Mouse (Mus musculus) brown adipose tissue, adult 24 weeks (tissue): ENCODE results near the gene Sdk1. TPM values are rescaled to one million over a fixed set of nuclear protein-coding genes. Genes with fewer than 3 reads are reported as not detected.

Experiments
- H3K27ac ChIP-seq: fragments of 200-500 bp; replicated peaks from 2 replicates; pipeline ENCODE4 v1.5.1; 2012; ENCODE audit warnings: low read depth, mild to moderate bottlenecking, low read length
- H3K4me1 ChIP-seq: fragments of 200-500 bp; 2 replicates; pipeline ENCODE4 v1.6.1; 2012; ENCODE audit warnings: low read length, mixed read lengths; ENCODE audit not compliant: control insufficient read depth, insufficient read depth, insufficient read length
- H3K4me3 ChIP-seq: fragments of 200-500 bp; 2 replicates; pipeline ENCODE4 v1.5.1; 2012; ENCODE audit warnings: low read depth, mild to moderate bottlenecking, low read length, moderate library complexity; ENCODE audit not compliant: insufficient read depth
- polyA plus RNA-seq: library from polyadenylated mRNA; stranded (reverse); fragments of >200 nt; gene quantifications from 2 replicates; pipeline ENCODE4 v1.2.4, GENCODE M21; 2012; ENCODE audit not compliant: missing spikeins, insufficient read depth, insufficient read length

Gene Sdk1
- polyA plus RNA-seq, 1 experiment = 0.24 TPM

GRCm38 (mm10) chr5:142209911-142210310 is 968.6 kb downstream of the Sdk1 start:
- no peak overlapping the region for H3K27ac ChIP-seq
- no peak overlapping the region for H3K4me3 ChIP-seq
- H3K4me1 ChIP-seq = no peaks in the 10 kb centered on the region

- Histone ChIP-seq H3K4me1 (no peaks in the 10 kb centered on the region), H3K4me3 (no peak overlapping the region), H3K27ac (no peak overlapping the region)
These were observed 971.0 kb downstream of the Sdk1 start for GRCm38 (mm10) chr5:142212252-142212651.

- no peak overlapping the region for H3K27ac ChIP-seq
- no peaks in the 10 kb centered on the region for H3K4me1 ChIP-seq
- H3K4me3 ChIP-seq = no peak overlapping the region
These were observed 974.7 kb downstream of the Sdk1 start for GRCm38 (mm10) chr5:142215981-142216380.

- H3K27ac ChIP-seq = no peak overlapping the region
- H3K4me1 ChIP-seq = no peaks in the 10 kb centered on the region
- no peak overlapping the region for H3K4me3 ChIP-seq
These were observed 979.7 kb downstream of the Sdk1 start for GRCm38 (mm10) chr5:142220851-142221503.

GRCm38 (mm10) chr5:142228957-142229810 is 987.9 kb downstream of the Sdk1 start:
- no peaks in the 10 kb centered on the region for H3K4me1 ChIP-seq
- no peak overlapping the region for H3K27ac ChIP-seq
- H3K4me3 ChIP-seq = no peak overlapping the region

- H3K27ac ChIP-seq = no peak overlapping the region
- no peak overlapping the region for H3K4me3 ChIP-seq
- H3K4me1 ChIP-seq = no peaks in the 10 kb centered on the region
These were observed 988.5 kb downstream of the Sdk1 start for GRCm38 (mm10) chr5:142229811-142230205.

- Histone ChIP-seq H3K4me1 (no peaks in the 10 kb centered on the region), H3K27ac (no peak overlapping the region), H3K4me3 (no peak overlapping the region)
These were observed 999.0 kb downstream of the Sdk1 start for GRCm38 (mm10) chr5:142240288-142240687.

GRCm38 (mm10) chr5:142242597-142242996 is 1001.3 kb downstream of the Sdk1 start:
- H3K4me3 ChIP-seq = no peak overlapping the region
- H3K27ac ChIP-seq = no peak overlapping the region
- H3K4me1 ChIP-seq = no peaks in the 10 kb centered on the region

- no peaks in the 10 kb centered on the region for H3K4me1 ChIP-seq
- H3K27ac ChIP-seq = no peak overlapping the region
- H3K4me3 ChIP-seq = no peak overlapping the region
These were observed 1001.8 kb downstream of the Sdk1 start for GRCm38 (mm10) chr5:142243069-142243468.

GRCm38 (mm10) chr5:142256231-142256630 is 1014.9 kb downstream of the Sdk1 start:
- Histone ChIP-seq H3K4me3 (no peak overlapping the region), H3K27ac (no peak overlapping the region), H3K4me1 (no peaks in the 10 kb centered on the region)

- Histone ChIP-seq H3K4me1 (no peaks in the 10 kb centered on the region), H3K27ac (no peak overlapping the region), H3K4me3 (no peak overlapping the region)
These were observed 1017.4 kb downstream of the Sdk1 start for GRCm38 (mm10) chr5:142258716-142259115.

GRCm38 (mm10) chr5:142262060-142262459 is 1020.8 kb downstream of the Sdk1 start:
- Histone ChIP-seq H3K27ac (no peak overlapping the region), H3K4me3 (no peak overlapping the region), H3K4me1 (no peaks in the 10 kb centered on the region)

Other genes with a start within 250 kb of the Sdk1 start
- gene Card11, start 240.9 kb upstream of the Sdk1 start, polyA plus RNA-seq = not detected in 2 replicates